Mouse (Mus musculus) right cerebral cortex, postnatal 25 days (tissue): ENCODE results near the gene Tgif2lx1.
"Not testable (repeated sequence)": the region's sequence is repeated elsewhere in the genome, so short reads cannot be mapped to it uniquely, and the experiment has no call there.

Source experiments
- DNase-seq: peaks from one replicate; pipeline ENCODE4 v3.0.0; 2022

Tgif2lx1 gene

DNA sequence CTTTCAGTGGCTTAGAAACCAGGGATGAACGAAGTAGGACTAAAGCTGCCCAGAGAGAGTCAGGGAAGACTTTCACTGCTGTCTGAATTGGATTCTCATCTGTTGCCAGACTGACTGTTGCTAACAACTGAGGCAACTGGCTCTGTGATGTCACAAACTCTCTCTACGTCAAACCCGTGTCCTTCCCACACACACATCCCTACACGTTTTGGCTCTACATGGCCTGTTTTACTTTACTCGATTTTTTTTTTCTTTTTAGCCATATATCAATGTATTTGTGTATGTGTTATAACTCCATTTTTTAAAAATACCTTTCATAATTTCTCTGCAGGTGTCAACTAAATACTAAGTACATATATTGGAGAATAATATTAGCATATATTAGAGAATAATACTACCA, at the start of gene Tgif2lx1:
Gene Tgif2lx1, minus strand, starts transcription at position 101 of the 400 bp plus-strand sequence.
- not testable (repeated sequence) for DNase-seq
